Mouse (Mus musculus): ENCODE data around the gene Zfhx3. TPM values are rescaled to one million over a fixed set of nuclear protein-coding genes. Genes with fewer than 3 reads are reported as not detected.

Gene Zfhx3
- polyA plus RNA-seq, 2 experiments: 0.25 to 0.65 TPM

- no peak overlapping the region for H3K9ac ChIP-seq (replicated peaks)
- H3K36me3 ChIP-seq (replicated peaks; ENCODE audit: control insufficient read depth, insufficient read depth, low read depth): no peaks in the 10 kb centered on the region
- H3K4me3 ChIP-seq (ENCODE audit: insufficient read depth in 1 of 2, low read depth in 2 of 2, low read length in 2 of 2): no peak overlapping the region
- no peaks in the 10 kb centered on the region for H3K9me3 ChIP-seq (ENCODE audit: control insufficient read depth, low read length)
- no peak for TF ChIP-seq CTCF (IDR thresholded peaks at IDR 0.05; ENCODE audit: low read depth)
- TF ChIP-seq EP300 (IDR thresholded peaks at IDR 0.05; ENCODE audit: low read depth): no peak
- no peak for ATAC-seq (ENCODE audit: insufficient read depth)
- peaks cover 0 to 13% of the 10 kb centered on the region in 2 experiments; a peak in 2 of 4 replicates for H3K4me1 ChIP-seq (replicated peaks; ENCODE audit: control insufficient read depth in 2 of 2, insufficient read depth in 2 of 2, low read length in 1 of 2)
- no peak for DNase-seq (ENCODE audit: low read depth in 3 of 3, low spot score in 3 of 3)
- no peak overlapping the region for H3K27ac ChIP-seq
- H3K4me2 ChIP-seq (ENCODE audit: low read depth): no peak overlapping the region; the same call in 1 of the 2 replicates
- WGBS (ENCODE audit: insufficient replicate concordance): 20% methylated on average over 14 of the region's 14 CpGs
- H3K27me3 ChIP-seq (ENCODE audit: control insufficient read depth, insufficient read depth, low read length): peaks cover 17% of the 10 kb centered on the region
These were observed 748.4 kb downstream of the Zfhx3 start for GRCm38 (mm10) chr8:108690576-108691455.

- WGBS (ENCODE audit: insufficient replicate concordance): 3% methylated on average over 21 of the region's 21 CpGs
- peaks cover 25% of the 10 kb centered on the region for H3K27me3 ChIP-seq (ENCODE audit: control insufficient read depth, insufficient read depth, low read length)
- peak; percentile 24; the same call in 1 of the 2 replicates for ATAC-seq (ENCODE audit: insufficient read depth)
- TF ChIP-seq CTCF (IDR thresholded peaks at IDR 0.05; ENCODE audit: low read depth) (no peak), EP300 (IDR thresholded peaks at IDR 0.05; ENCODE audit: low read depth) (no peak)
- peaks cover 0 to 13% of the 10 kb centered on the region in 2 experiments; a peak in 2 of 4 replicates for H3K4me1 ChIP-seq (replicated peaks; ENCODE audit: control insufficient read depth in 2 of 2, insufficient read depth in 2 of 2, low read length in 1 of 2)
- no peaks in the 10 kb centered on the region for H3K36me3 ChIP-seq (replicated peaks; ENCODE audit: control insufficient read depth, insufficient read depth, low read depth)
- DNase-seq (ENCODE audit: low read depth in 3 of 3, low spot score in 3 of 3): peak in 1 of 3 experiments; percentile 20
- H3K9ac ChIP-seq (replicated peaks): no peak overlapping the region
- H3K9me3 ChIP-seq (ENCODE audit: control insufficient read depth, low read length): no peaks in the 10 kb centered on the region
- no peak overlapping the region for H3K27ac ChIP-seq
- peak overlapping the region; percentile 52 for H3K4me2 ChIP-seq (ENCODE audit: low read depth)
- H3K4me3 ChIP-seq (ENCODE audit: insufficient read depth in 1 of 2, low read depth in 2 of 2, low read length in 2 of 2): peak overlapping the region in 1 of 2 experiments; percentile 40; a peak in 2 of 4 replicates
These were observed 749.2 kb downstream of the Zfhx3 start for GRCm38 (mm10) chr8:108691456-108692238.

GRCm38 (mm10) chr8:108692239-108692627 is 749.8 kb downstream of the Zfhx3 start:
- ATAC-seq (ENCODE audit: insufficient read depth): peak; percentile 41; the same call in 1 of the 2 replicates

GRCm38 (mm10) chr8:108692669-108693665 is 750.5 kb downstream of the Zfhx3 start:
- H3K9me3 ChIP-seq (ENCODE audit: control insufficient read depth, low read length): no peaks in the 10 kb centered on the region
- H3K4me3 ChIP-seq (ENCODE audit: insufficient read depth in 1 of 2, low read depth in 2 of 2, low read length in 2 of 2): no peak overlapping the region
- no peaks in the 10 kb centered on the region for H3K36me3 ChIP-seq (replicated peaks; ENCODE audit: control insufficient read depth, insufficient read depth, low read depth)
- no peak overlapping the region; the same call in 1 of the 2 replicates for H3K4me2 ChIP-seq (ENCODE audit: low read depth)
- peaks cover 0 to 13% of the 10 kb centered on the region in 2 experiments; a peak in 2 of 4 replicates for H3K4me1 ChIP-seq (replicated peaks; ENCODE audit: control insufficient read depth in 2 of 2, insufficient read depth in 2 of 2, low read length in 1 of 2)
- DNase-seq (ENCODE audit: low read depth in 3 of 3, low spot score in 3 of 3) (no peak), ATAC-seq (ENCODE audit: insufficient read depth) (no peak)
- 55% methylated on average over 6 of the region's 6 CpGs for WGBS (ENCODE audit: insufficient replicate concordance)
- TF ChIP-seq EP300 (IDR thresholded peaks at IDR 0.05; ENCODE audit: low read depth) (no peak), CTCF (IDR thresholded peaks at IDR 0.05; ENCODE audit: low read depth) (no peak)
- H3K9ac ChIP-seq (replicated peaks): no peak overlapping the region
- H3K27me3 ChIP-seq (ENCODE audit: control insufficient read depth, insufficient read depth, low read length): peaks cover 38% of the 10 kb centered on the region
- no peak overlapping the region for H3K27ac ChIP-seq

More at GRCm38 (mm10) chr8:108692239-108692627, 749.8 kb downstream of the Zfhx3 start:
- H3K27ac ChIP-seq: no peak overlapping the region
- no peak for DNase-seq (ENCODE audit: low read depth in 3 of 3, low spot score in 3 of 3)
- H3K36me3 ChIP-seq (replicated peaks; ENCODE audit: control insufficient read depth, insufficient read depth, low read depth): no peaks in the 10 kb centered on the region
- TF ChIP-seq CTCF (IDR thresholded peaks at IDR 0.05; ENCODE audit: low read depth) (no peak), EP300 (IDR thresholded peaks at IDR 0.05; ENCODE audit: low read depth) (no peak)
- peak overlapping the region; percentile 52 for H3K4me2 ChIP-seq (ENCODE audit: low read depth)
- H3K4me1 ChIP-seq (replicated peaks; ENCODE audit: control insufficient read depth in 2 of 2, insufficient read depth in 2 of 2, low read length in 1 of 2): peaks cover 0 to 13% of the 10 kb centered on the region in 2 experiments; a peak in 2 of 4 replicates
- H3K9me3 ChIP-seq (ENCODE audit: control insufficient read depth, low read length): no peaks in the 10 kb centered on the region
- H3K4me3 ChIP-seq (ENCODE audit: insufficient read depth in 1 of 2, low read depth in 2 of 2, low read length in 2 of 2): peak overlapping the region in 1 of 2 experiments; percentile 21; a peak in 1 of 4 replicates
- WGBS (ENCODE audit: insufficient replicate concordance): 3% methylated on average over 5 of the region's 5 CpGs
- no peak overlapping the region for H3K9ac ChIP-seq (replicated peaks)
- peaks cover 31% of the 10 kb centered on the region for H3K27me3 ChIP-seq (ENCODE audit: control insufficient read depth, insufficient read depth, low read length)

All from liver, embryonic 14.5 days (tissue).